Mouse (Mus musculus) embryonic fibroblast, embryonic 13.5 days (primary cell): ENCODE measurements around the gene Ssbp2.

Experiments
- CTCF ChIP-seq: IDR thresholded peaks from 2 replicates; pipeline ENCODE4 v1.5.1; 2011; ENCODE audit warnings: mild to moderate bottlenecking, control low read depth, low read length, moderate library complexity, borderline replicate concordance; ENCODE audit not compliant: insufficient read depth
- POLR2A ChIP-seq: IDR thresholded peaks from 2 replicates; pipeline ENCODE4 v1.6.1; 2011; ENCODE audit warnings: low read depth, mild to moderate bottlenecking, control low read depth, low read length, moderate library complexity

GRCm38 (mm10) chr13:91459489-91459888 lies 594 bp upstream of the Ssbp2 start:
- TF ChIP-seq POLR2A (peak; percentile 25; the same call in 1 of the 2 replicates), CTCF (no peak)
